Mouse (Mus musculus) cerebellum, adult (tissue): ENCODE data around the gene Kyat1.

Source experiments
- ATAC-seq: cut with Nextera tagmentation; 2 replicates; pipeline ENCODE4 v1.9.2; 2017; ENCODE audit warnings: mild to moderate bottlenecking, moderate library complexity, mixed read lengths; ENCODE audit not compliant: insufficient number of reproducible peaks, low FRiP score, low TSS enrichment

Kyat1 gene

DNA sequence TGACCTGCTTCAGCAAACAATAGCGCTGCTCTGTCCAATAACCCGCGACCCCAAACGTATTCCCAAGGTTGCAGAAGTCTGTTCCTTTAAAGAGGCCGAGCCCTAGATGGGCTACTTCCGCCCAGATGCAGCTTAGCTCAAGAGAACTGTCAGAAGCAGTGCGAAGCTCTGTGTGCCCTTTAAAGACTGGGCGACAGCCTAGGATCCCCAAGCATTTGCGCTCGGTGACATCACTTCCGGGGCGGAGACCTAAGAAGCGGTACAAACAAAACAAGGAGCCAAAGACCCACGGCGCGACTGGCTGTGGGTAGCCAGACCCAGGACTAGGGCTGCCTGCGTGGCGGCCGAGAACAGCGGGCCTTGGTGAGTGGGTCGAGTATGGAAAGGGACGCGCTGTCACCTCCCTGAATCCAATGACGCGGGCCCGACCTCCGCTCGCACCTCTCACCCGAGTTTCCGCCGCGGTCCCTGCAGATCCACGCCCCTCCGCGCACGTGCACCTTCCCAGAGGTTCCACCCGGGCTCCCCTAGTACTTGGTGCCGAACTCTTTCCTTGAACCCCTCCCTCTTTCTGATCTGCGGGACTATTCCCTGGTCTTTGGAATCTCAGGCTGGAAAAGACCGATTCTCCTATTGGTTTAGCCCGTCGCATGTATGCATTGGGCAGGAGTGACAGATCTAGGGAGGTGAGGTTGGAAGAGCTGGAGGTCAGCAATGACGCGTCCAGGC is at the start of gene Kyat1:
Gene Kyat1 (minus strand): TSS at position 219 of the 729 bp plus-strand sequence.
- ATAC-seq, result peak; percentile 94

DNA sequence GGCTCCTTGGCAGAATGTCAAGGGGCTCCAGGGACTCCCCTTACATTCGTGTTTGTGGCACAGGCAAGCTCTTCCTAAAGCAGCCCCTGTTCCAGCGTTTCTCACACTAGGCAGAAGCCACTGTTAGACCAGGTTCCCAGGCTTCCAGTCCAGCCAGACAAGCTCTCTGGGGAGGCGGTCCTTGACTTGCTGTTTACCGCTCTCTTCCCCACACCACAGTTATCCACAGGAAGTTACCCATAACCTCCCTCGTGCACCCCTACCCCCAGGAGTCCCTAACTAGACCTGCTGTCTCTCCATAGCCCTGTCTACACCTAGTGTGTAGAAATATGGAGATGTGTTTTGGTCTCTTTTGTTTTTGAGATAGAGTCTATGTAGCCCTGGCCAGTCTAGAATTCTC is 48.2 kb upstream of the Kyat1 start:
- no peak for ATAC-seq

DNA sequence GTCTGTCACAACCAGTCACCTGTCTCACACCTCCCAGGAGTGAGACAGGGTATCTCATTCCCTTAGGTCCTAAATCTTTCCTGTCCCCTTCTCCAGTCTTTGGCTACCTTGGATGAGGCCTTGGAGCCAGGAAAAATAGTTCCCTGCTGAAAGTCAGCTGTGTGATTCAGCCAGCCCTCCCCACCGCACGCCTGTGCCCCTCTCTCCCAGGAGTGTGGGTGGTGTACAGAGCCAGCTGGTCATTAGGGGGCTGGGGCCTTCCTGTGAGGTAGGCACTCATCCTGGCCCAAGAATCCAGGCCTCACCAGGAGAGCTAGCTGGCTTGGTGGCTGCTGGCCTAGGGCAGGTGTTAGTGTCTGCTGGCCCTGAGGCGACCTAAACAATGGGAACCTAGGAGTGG is 46.9 kb upstream of the Kyat1 start:
- ATAC-seq, result no peak

DNA sequence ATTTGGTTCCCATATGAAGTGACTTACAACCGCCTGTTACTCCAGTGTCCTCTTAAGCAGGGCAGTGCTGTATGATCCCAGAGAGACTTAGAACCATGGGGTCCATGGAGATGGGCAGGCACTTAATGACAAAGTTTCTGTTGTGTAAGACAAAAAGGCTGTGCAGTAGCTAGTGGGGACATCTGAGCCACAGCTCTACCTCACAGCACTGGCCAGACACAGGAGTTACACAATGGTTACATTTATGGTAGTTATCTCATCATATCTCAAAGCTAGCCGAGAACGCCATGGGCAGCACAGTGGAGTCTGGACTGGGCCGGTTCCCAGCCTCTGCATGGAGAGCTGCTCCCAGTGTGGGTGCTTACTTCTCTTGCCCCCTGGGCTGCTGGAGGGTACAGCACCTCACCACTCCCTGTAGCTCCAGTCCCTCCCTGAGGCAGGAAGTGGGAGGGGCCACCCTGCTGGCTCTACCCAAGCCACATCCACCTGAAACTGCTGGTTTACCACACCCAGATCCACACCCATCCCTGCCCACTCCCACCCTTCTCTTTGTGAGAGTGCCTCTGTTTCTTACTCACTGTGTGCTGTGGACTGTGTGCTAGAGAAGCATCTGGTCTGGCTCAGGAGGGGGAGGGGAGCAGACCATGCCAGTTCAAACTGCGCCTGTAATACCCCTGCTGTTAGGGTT is 45.9 kb upstream of the Kyat1 start:
- no peak for ATAC-seq

DNA sequence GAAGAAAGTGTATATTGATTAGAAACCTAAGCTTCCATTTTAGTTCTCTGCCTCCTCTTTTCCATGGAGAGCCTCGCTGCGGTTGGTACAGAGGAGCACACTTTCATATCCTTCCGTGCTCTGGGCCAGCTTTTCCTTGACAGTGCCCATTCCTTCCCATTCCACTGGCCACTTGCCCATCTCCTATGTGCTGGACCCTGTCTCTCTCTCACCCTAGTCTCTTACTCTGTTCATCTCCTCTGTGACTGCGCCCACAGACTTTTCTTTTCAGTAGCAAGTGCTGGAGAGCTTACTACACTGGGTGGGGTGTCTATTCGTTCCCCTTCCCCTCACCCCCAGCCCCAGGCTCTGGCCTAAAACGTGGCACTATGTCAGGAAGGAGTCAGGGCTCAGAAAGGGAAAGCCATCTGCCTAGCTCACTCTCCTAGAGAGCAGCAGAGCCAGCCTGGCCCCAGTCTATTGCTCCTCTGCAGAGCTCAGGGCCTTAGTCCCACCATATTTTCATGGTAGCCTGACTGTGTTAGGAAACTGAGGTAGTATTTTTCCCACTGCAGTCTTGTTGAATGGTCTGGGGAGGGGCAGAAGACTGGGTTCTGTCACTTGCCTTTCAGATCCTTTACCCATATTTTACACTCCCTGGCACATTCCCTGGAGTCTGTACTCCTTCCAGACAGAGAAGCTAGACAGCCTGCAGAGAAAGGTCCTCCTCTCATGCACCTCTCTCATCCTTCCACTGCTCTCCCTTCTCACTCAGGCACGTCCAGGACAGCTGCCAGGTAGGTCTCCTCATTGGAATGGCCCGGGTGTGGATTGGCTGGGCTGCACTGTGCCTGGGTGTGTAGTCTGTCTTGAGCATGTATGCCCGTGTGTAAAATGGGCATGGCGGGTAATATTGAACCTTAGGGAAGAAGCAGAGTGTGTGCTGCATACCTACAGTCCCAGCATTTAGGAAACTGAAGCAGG is 44.8 kb upstream of the Kyat1 start:
- no peak for ATAC-seq

DNA sequence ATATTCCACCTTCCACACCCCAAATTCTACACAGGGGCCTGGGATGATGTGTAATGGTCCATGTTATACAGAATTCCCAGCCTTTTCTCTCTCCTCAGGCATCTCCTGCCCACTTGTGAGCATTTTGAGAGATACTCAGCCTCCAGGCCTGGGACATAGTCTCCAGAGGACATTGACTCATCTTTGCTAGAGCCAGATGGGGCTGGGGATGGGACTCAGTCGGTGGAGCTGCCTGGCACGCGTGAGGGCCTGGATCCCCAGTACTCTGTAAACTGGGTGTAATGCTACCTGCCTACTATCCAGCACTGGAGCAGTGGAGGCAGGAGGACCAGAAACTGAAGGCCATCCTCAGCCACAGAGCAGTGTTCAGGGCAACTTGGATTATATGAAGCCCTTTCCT is 43.5 kb upstream of the Kyat1 start:
- no peak for ATAC-seq

DNA sequence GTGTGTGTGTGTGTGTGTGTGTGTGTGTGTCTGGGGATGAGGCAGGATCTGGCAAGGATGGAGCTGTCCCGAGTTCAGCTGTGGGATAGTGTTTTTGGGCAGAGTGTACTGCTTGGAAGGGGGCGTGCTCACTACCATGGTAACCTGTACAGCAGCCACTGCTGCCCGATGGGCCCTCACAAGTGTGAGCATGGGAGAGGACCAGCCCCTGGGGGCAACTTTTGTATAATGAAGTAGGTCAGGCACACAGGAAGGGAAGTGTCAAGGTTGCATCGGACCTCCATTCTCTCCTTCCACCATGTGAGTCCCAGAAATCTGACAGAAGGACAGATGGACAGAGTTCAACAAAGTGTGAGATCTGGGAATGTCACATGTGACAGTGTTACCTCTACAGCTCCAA is 42.0 kb upstream of the Kyat1 start:
- no peak for ATAC-seq

DNA sequence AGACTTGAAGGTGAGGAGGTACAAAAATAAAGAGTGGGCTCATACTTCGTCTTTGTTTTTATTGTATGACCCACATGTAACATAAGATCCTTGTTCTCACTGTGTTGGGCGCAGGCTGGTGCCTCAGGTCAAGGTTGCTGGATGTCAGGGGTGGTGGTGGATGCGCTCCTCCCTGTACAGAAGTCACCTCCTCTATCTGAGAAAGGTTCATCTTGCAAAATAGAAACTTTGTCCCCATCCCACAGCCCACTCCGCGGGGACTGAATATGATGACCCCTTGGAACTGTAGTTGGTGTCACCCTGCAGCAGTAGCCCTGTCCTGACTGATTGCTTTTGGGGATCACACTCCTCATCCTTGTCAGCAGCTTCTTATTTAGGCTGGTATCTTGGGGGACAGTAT is 41.4 kb upstream of the Kyat1 start:
- no peak for ATAC-seq

DNA sequence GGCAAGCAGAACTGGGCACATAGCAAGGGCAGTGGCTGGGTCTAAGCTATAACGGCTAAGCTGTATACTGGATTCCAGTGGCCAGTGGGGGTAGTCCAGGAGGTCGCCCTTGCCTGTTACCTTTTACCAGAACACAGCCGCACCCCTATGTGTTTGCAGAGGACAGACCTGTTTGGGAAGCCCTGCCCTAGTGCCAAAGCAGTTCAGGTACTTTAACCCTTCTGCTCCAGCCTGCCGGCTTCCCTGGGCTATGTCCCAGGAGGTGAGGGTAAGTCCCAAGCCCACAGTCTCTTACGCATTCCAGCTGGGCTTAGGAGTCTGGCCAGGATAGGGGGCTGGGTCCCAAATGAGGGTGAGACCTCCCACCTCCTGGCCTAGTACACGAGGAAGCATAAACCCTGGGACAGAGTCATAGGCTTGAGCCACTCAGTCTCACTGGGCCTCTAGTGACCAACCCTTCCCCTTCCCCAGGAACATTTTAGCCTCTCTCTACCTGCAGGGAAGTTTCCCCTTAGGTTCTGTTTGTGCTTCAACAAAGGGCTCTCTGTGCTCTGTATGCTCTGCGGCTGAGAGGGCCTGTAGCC is 39.0 kb upstream of the Kyat1 start:
- ATAC-seq, result no peak

DNA sequence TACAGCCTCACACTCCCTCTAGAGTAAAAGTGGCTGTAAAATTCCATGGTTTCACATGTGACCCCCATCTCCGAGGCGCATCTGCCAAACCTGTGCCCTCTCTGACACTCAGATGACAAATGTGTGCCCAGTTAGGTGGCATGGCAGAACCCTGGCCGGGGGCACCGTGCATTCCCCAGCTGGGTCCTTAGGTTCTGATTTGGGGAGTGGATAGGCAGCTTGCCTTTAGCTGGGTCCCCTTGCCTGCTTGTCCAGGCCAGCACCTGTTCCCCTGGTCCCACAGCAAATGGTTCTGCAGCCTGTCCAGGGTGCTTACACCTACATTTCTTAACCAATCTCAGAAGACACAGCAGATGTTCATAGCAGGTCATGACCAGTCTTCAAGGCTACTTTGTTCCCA is 37.7 kb upstream of the Kyat1 start:
- no peak for ATAC-seq

DNA sequence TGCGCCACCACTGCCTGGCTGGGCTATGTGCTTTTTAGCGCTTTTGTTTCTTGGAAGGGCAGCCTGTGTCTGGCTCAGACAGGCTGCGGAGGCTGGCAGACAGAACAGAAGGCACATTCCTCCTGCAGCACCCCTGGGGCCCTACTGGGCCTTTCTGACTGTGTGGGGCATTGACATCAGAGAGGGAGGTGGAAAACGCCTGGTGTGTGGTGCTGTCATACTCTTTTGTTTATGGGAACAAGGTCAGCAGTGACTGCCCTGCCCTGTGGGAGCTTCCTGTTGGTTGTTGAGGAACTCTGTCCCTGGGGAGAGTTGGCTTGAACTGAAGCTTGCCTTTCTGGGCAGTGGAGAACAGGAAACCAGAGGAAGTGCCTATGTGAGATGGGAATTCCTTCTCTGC is 36.9 kb upstream of the Kyat1 start:
- peak; percentile 50; the same call in 1 of the 2 replicates for ATAC-seq

DNA sequence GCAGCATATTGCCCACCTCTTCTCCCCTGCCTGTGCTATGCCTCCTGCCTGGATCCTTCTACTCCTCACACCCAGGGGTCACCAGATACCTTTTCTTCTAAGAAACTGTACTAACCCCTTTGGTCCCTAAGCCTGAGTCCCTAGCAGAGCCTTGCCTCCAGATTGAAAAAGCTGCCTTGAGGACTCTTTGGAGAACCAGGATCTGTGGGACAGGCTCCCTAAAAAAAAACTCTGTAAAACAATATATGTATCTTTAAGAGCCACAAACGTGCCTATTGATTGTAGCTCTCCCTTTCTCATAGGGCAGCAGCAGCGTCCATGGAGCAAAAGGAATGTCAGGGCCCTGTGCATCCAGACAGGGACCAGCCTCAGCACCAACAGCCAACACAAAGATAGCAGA is 34.6 kb upstream of the Kyat1 start, which contains the start of gene Gm28035:
Gene Gm28035 (plus strand): TSS at position 301 of the 400 bp plus-strand sequence.
- no peak for ATAC-seq

DNA sequence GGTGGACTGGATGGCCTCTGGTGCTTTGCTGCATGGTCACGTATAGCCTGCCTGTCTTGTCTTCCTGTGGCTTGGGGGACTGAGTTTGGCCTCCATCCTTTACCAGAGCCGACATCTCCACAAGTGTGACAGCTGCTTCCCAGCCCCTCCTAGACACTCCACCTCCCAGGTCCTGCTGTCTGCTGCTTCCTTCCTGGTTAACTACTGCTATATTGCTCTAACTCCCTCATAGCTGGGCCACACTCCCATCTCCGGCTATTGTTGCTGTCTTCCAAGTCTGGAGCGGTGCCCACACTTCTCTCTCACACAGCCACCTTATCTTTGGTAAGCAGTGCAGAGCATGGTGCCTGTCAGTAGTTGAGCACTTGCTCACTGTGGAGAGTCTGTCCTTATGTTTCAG is 34.1 kb upstream of the Kyat1 start:
- ATAC-seq, result no peak

DNA sequence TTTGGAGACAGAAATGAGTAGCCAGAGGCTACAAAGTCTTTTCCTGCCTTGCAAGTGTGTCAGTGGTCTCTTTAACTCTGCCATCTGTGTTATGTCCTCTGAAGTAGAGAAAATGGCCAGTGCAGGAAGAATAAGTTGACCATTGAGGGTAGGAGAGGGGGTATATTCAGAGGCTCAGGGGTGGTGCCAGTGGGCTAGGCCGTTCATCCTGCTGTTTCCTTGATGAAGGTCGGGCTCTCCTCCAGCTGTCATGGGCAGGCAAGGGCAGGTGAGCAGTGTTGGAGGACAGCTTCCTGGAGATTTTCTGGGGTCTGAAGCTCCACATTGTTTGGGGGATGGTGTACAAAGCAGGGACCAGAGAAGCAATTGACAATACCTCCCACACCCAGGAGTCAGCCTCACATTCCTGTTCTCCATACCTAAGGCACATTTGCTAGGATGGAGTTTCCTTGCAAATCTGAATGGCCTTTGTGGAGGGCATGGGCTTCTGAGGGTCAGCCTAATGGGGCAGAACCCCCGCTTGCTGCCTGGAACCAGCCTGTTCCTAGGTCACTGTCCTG is 33.3 kb upstream of the Kyat1 start:
- no peak for ATAC-seq

DNA sequence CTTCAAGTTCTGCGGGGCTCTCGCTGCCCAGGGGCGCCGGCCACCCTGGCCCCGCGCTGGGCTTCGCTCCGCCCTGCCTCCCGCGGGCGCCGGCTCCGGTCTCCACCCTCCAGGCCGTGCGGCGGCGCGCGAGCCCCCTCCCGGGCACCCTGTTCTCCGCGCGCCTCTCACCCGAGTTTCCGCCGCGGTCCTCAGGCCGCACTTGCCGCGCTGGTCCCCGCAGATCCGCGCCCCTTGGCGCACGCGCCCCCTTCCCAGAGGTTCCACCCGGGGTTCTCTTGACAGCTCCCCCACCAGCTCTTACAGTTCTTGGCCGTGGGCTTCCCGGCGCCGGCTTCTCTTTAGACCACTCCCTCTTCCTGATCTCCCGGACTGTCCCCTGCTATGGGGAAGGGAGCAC is 32.2 kb upstream of the Kyat1 start:
- peak; percentile 62 for ATAC-seq

DNA sequence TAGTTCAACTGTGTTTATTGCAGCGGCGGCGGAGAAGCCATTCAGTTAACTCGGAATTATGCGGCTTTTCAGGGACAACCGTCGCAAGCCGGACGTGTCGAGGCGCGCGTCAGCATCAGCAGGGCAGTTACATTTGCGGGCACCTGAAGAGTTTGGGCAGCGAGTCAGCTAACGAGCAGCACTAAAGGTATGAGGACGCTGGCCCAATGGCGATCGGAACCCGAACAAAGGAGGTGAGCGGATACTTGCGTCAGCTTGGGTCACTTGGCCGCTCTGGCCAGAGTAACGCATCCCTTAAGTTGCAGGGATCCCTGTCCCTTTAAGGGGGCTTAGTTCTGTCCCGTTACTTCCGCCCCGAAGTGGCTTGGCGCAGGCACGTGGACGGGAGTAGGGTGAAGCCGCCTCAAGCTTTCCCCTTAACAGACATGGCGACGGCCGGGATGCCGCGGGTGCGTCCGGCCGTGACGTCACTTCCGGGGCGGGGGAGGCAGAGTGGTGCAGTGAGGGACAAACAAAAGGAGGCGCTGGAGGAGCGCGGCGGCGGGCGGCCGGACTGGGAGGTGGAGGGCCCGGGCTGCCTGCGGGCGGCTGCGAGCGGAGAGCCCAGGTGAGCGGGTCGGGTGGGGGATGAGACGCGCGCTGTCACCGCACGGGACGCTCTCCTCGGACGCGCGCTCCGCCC is 31.7 kb upstream of the Kyat1 start, which contains the start of gene Lrrc8a:
Gene Lrrc8a (plus strand): TSS at position 517 of the 682 bp plus-strand sequence.
- ATAC-seq, result peak; percentile 96

DNA sequence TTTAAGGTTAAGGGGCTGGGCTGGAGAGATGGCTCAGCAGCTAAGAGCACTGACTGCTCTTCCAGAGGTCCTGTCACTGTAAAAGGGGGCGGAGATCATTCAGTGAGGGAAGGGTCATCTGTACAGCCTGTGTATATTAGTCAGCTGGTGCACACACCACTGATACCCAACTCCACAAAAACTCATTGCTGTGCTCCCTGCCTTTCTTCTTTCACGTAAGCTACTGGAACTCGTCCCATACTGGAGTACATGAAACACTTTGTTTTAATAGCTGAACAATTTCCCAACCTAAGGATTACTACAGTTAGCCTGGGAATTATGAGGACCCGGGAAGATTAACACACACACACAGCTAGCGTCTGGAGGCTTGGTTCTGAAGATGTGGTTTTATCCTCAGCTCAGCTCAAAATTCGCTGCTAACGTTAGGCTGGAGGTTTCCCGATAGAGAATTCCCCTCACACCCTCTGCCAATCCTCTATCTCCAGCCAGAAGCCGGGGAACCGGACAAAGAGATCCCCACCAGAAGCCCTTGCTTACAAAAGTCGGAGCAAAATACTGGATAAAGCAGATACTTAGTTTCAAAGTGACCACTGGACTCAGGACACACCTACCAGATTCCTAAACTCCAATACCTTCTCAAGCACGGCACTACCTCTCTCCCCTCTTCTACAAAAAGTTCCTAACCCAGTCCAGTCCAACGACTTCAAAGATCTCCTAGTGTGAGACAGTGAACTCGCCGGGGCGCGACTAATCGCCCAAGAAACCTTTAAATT is 31.0 kb upstream of the Kyat1 start:
- no peak for ATAC-seq

DNA sequence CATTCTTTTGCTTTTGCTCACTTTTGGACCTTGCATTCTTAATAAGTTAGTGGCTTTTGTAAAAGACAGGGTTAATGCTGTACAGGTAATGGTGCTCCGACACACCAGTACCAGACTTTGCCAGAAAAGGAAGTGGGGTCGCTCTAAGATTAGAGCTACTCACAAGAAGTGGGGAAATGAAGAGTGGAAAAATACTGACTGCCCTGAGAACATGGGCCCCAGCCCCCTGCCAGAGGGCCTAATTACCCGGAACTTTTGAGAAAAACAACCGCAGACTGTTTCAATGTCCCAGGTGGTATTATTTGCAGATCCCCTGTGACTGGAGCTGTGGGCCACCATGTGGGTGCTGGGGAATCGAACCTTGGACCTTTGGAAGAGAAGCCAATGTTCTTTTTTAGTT is 29.9 kb upstream of the Kyat1 start:
- no peak for ATAC-seq

DNA sequence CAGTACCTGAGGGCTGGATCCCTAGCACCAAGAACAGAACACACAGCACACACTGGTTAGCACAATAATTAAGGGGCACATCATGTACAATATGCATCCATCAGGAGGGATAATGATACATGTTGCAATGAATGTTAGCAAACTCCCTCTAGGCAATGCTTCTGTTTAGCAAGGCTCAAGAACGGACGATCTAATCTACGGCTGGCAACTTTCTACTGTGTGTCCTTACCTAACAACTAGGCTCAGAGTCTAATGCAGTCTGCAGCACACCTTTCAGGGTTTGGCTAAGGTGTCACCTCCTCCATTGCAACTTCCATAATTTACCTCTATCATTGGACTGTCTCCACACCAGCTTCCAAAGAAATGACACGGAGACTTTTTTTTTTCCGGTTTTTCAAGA is 10.6 kb upstream of the Kyat1 start:
- no peak for ATAC-seq
